Mouse (Mus musculus) liver, embryonic 13.5 days (tissue): ENCODE data around the gene Kif2a. TPM values are rescaled to one million over a fixed set of nuclear protein-coding genes. Genes with fewer than 3 reads are reported as not detected.

ENCODE experiments used
- ATAC-seq: fragments of 200-750 bp; cut with Nextera tagmentation; 2 replicates; pipeline ENCODE4 v1.8.0; 2017; ENCODE audit warnings: low read depth, mild to moderate bottlenecking, moderate number of reproducible peaks, moderate library complexity
- DNase-seq: peaks from one replicate; pipeline ENCODE4 v3.0.0; 2022
- H3K27ac ChIP-seq: fragments of 300-500 bp; sonication (generic); 2 replicates; pipeline ENCODE4 v1.5.1; 2015; ENCODE audit warnings: moderate library complexity, mild to moderate bottlenecking, inconsistent platforms
- H3K27me3 ChIP-seq: fragments of 300-500 bp; sonication (generic); 2 replicates; pipeline ENCODE4 v1.6.1; 2015; ENCODE audit warnings: mild to moderate bottlenecking, inconsistent platforms
- H3K36me3 ChIP-seq: fragments of 300-500 bp; sonication (generic); 2 replicates; pipeline ENCODE4 v1.6.1; 2015; ENCODE audit warnings: mild to moderate bottlenecking, inconsistent platforms
- H3K4me1 ChIP-seq: fragments of 300-500 bp; sonication (generic); replicated peaks from 2 replicates; pipeline ENCODE4 v1.6.1; 2015; ENCODE audit warnings: inconsistent platforms
- H3K4me2 ChIP-seq: fragments of 300-500 bp; sonication (generic); 2 replicates; pipeline ENCODE4 v1.6.1; 2015; ENCODE audit warnings: inconsistent platforms, mild to moderate bottlenecking, moderate library complexity
- H3K4me3 ChIP-seq: fragments of 300-500 bp; sonication (generic); replicated peaks from 2 replicates; pipeline ENCODE4 v1.5.1; 2015; ENCODE audit warnings: mild to moderate bottlenecking, inconsistent platforms
- H3K9ac ChIP-seq: fragments of 300-500 bp; sonication (generic); 2 replicates; pipeline ENCODE4 v1.6.1; 2015; ENCODE audit warnings: mild to moderate bottlenecking, inconsistent platforms
- H3K9me3 ChIP-seq: fragments of 300-500 bp; sonication (generic); replicated peaks from 2 replicates; pipeline ENCODE4 v1.6.1; 2016; ENCODE audit warnings: inconsistent platforms
- WGBS: fragments of 180-500 bp; shearing (Covaris S2); methylation state at CpG from one replicate; pipeline ENCODE4 v1.1.7; 2015; ENCODE audit not compliant: insufficient replicate concordance; 5-methylcytosine and 5-hydroxymethylcytosine counted together
- polyA plus RNA-seq: library from polyadenylated mRNA; unstranded; fragments of >200 nt; fragmentation: Nextera tagmentation; extraction: Ambion mirVana; gene quantifications from 2 replicates; pipeline ENCODE4 v1.2.1, GENCODE M21; 2015

Gene Kif2a
- 22.3 and 27.6 TPM in 2 replicates for polyA plus RNA-seq

DNA sequence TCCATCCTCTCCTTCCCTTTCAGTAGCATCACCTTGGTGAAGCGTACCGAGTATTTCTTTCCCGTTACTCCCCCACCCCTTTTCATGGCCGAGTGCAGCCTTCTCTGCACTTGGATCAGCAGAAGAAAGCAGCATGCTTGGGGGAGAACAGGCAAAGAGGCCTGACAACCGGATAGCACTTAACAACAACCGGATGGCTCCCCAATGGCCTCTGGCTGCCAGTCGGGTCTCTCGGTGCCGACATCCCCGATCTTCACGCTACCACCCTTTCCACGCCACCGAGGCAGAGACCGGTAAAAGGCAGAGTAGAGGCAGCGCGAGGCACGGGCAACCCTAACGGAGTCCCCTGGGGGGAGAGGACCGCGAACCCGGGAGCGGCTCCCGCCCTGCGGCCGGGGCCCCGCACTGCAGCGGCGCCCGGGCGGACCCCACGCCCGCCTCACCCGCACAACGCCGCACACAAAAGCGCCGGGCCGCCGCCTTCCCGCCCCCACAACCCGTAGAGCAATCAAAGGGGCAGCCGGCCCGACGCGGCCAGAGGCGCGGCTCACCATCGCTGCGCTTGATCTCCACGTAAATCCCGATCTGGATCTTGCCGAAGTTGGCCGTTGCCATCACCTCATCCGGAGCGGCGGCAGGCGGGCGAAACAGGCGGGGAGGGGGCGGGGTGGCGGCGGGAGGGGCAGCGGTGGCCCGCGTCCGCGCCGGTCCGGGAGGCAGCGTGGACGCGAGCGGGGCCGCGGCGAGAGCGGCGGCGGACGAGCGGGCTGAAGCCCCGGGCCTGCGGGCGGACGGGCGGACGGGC is at the start of gene Kif2a:
Kif2a (minus strand) TSS at position 666 of the 805 bp plus-strand sequence.
- peaks cover 62% of the 10 kb centered on the region for H3K4me1 ChIP-seq
- H3K27me3 ChIP-seq: no peaks in the 10 kb centered on the region
- H3K9ac ChIP-seq: peak within 1 kb of the TSS; percentile 98
- H3K27ac ChIP-seq: peak within 1 kb of the TSS; percentile 96
- H3K4me2 ChIP-seq: peak within 1 kb of the TSS; percentile 93
- 0 out of 2 replicates have a peak, but pooled peaks cover 2% of the 10 kb centered on the region for H3K9me3 ChIP-seq
- H3K36me3 ChIP-seq: peaks cover 18% of the 10 kb centered on the region
- DNase-seq: peak; percentile 50
- ATAC-seq: peak; percentile 57
- under 1% methylated on average over 87 of the region's 87 CpGs for WGBS
- peak within 1 kb of the TSS; percentile 99 for H3K4me3 ChIP-seq

DNA sequence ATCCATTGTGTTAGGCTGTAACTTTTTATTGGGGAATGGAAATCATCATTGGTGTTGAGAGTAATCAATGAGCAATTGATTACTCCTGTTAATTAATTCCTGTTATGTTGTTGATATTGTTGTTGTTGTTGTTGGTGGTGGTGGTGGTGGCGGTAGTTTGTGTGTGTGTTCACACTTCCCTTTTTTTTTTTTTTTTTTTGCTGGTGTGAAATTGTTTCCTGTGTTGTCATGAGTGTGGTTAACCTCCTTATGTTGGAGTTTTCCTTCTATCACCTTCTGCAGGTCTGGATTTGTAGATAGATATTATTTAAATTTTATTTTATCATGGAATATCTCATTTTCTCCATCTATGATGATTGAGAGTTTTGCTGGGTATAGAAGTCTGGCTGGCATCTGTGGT is 47.1 kb upstream of the Kif2a start:
- peaks cover 66% of the 10 kb centered on the region for H3K4me1 ChIP-seq
- no peak overlapping the region for H3K27ac ChIP-seq
- no peak overlapping the region for H3K9ac ChIP-seq
- ATAC-seq: no peak
- DNase-seq: no peak
- no peaks in the 10 kb centered on the region for H3K9me3 ChIP-seq
- H3K4me3 ChIP-seq: no peak overlapping the region
- 74% methylated on average over 1 of the region's 1 CpGs for WGBS
- H3K4me2 ChIP-seq: no peak overlapping the region
- no peaks in the 10 kb centered on the region for H3K27me3 ChIP-seq
- H3K36me3 ChIP-seq: no peaks in the 10 kb centered on the region

DNA sequence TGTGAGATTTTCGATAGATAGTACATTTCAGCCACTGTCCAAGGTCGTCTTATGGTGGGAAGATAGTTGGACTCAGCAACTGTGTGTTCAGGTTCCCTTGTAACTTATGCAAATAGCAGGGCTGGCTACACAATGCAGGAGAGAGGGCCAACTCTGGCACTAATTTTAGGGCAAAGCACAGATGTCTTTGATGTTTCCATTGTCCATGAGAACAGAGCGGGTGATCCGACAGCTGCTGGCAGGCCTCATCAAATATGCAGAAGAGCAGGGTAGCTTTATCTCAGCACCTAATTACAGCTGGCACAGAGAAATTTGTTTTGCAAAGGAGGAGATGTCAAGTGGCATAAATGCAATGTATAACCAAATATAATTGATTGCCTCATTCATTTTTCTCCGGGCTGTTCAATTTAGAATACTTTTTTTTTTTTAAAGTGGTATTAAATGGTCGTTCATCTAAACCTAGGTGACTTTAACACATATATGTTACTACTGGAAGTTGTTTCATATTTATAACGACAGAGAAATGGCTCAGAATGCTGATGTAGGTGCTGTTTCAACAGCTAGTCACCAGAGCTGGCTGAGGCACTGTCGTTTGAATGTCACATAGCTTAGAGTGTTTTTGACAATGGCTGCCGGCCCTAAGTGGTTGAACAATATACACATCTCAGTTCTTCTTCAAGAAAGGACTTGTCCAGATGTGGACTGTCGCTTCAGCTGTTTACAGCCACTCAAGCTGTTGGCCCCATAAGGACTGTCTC is 43.4 kb upstream of the Kif2a start:
- Histone ChIP-seq H3K9ac (peak overlapping the region; percentile 82), H3K27ac (peak overlapping the region; percentile 98), H3K4me3 (peak overlapping the region; percentile 63), H3K4me2 (peak overlapping the region; percentile 71), H3K9me3 (no peaks in the 10 kb centered on the region), H3K36me3 (no peaks in the 10 kb centered on the region), H3K4me1 (peaks cover 53% of the 10 kb centered on the region), H3K27me3 (no peaks in the 10 kb centered on the region)
- no peak for ATAC-seq
- 68% methylated on average over 10 of the region's 10 CpGs for WGBS
- no peak for DNase-seq

DNA sequence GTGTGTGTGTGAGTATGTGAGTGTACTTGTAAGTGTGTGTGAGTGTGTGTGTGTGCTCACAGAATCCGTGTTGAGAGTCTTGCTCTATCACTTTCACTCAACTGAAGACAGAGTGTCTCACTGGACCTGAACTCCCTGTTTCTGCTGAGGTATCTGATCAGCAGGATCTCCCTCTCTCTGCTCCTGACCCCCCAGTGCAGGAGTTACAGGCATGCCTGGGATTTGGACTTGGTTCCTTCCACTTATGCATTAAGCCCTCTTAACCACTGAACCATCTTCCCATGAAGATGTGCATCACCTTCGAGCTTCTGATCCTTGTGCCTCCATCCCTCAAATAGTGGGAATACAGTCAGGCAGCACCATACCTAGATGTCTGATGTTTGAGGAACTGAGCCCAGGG is 42.3 kb upstream of the Kif2a start:
- no peaks in the 10 kb centered on the region for H3K9me3 ChIP-seq
- H3K27me3 ChIP-seq: no peaks in the 10 kb centered on the region; the same call in 1 of the 2 replicates
- 53% methylated on average over 2 of the region's 2 CpGs for WGBS
- peak overlapping the region; percentile 71 for H3K4me2 ChIP-seq
- peak overlapping the region; percentile 63 for H3K4me3 ChIP-seq
- ATAC-seq (peak; percentile 45), DNase-seq (no peak)
- H3K4me1 ChIP-seq: peaks cover 58% of the 10 kb centered on the region
- H3K27ac ChIP-seq: peak overlapping the region; percentile 98
- H3K36me3 ChIP-seq: no peaks in the 10 kb centered on the region
- peak overlapping the region; percentile 82 for H3K9ac ChIP-seq

DNA sequence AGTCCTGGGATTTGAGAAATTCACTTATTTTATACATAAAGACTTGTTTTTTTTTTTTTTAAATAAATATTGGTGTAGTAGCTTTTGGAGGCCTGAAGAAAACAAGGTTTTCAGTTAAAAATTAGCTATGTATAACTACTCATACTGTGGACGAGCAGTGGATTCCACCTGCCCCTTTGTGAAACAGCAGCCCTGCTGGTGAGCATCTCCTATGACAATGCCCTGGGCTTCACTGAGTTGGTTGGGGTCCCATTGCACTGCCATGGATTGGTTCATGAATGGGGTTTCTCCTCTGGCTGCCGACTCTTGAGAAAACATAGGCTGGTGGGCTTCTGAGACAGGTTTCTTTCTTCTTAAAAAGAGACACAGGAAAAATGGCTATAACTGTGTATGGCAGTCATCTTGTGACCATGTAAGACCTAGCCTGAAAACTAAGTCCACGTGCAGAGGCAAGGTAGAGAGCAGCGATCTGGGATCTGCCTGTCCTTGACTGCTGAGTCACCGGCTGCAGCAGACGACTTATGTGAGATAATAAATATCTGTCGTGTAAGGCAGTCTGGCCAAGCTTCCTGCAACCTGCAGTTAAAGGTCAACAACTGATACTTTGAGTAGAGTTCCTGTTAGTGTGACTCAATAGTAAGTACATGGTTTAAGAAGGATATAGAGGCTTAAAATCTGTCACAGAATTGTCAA is 41.3 kb upstream of the Kif2a start:
- no peaks in the 10 kb centered on the region; the same call in 1 of the 2 replicates for H3K27me3 ChIP-seq
- no peaks in the 10 kb centered on the region for H3K36me3 ChIP-seq
- no peaks in the 10 kb centered on the region for H3K9me3 ChIP-seq
- peak; percentile 95 for ATAC-seq
- peak; percentile 85 for DNase-seq
- peak overlapping the region; percentile 63 for H3K4me3 ChIP-seq
- H3K4me2 ChIP-seq: peak overlapping the region; percentile 71
- H3K9ac ChIP-seq: peak overlapping the region; percentile 82
- H3K4me1 ChIP-seq: peaks cover 51% of the 10 kb centered on the region
- H3K27ac ChIP-seq: peak overlapping the region; percentile 98
- WGBS: 15% methylated on average over 7 of the region's 7 CpGs

DNA sequence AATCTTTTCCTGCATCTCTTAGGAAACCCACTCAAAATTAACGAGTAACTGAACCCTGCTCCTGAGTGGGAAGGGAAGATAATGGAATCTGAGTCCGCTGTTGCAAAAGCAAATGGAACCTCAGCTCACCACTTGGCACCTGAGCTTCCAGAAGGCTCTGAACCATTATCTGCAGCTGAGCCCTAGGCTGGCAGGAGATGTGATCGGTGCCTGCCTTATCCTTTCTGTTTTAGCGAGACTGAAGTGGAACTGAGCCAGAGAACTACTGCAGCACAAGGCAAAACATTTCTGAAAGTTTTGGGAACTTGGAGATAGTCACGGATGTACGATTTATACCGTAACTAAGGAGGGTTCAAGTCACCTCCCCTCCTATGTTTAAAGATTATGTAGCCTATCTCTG is 38.2 kb upstream of the Kif2a start:
- Histone ChIP-seq H3K9ac (no peak overlapping the region), H3K27me3 (no peaks in the 10 kb centered on the region; the same call in 1 of the 2 replicates), H3K27ac (no peak overlapping the region), H3K9me3 (no peaks in the 10 kb centered on the region), H3K4me2 (no peak overlapping the region), H3K36me3 (no peaks in the 10 kb centered on the region), H3K4me1 (peaks cover 47% of the 10 kb centered on the region), H3K4me3 (no peak overlapping the region)
- WGBS: 69% methylated on average over 7 of the region's 7 CpGs
- ATAC-seq (no peak), DNase-seq (no peak)

DNA sequence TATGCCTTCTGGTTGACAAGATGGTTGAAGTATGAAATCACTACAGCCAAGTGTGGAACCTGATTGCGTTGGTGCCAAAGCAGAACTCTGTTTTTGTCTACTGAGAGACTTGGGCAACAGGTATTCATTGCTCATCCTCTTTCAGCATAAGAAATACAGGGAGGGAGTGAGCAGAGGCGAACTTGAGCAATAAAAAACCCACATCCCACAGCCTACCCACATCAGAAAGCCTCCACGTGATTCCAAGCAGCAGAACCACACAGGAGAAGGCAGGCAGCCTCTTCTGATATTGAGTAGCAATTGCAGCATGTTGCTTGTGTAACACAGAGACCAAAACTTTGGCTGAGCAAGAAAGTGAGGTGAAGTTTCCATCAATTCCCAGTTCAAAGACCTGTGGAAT is 37.5 kb upstream of the Kif2a start:
- no peak for ATAC-seq
- H3K9me3 ChIP-seq: no peaks in the 10 kb centered on the region
- H3K4me3 ChIP-seq: no peak overlapping the region
- H3K9ac ChIP-seq: no peak overlapping the region
- no peak overlapping the region for H3K27ac ChIP-seq
- H3K36me3 ChIP-seq: no peaks in the 10 kb centered on the region
- 66% methylated on average over 3 of the region's 3 CpGs for WGBS
- H3K4me2 ChIP-seq: no peak overlapping the region
- H3K27me3 ChIP-seq: no peaks in the 10 kb centered on the region; the same call in 1 of the 2 replicates
- DNase-seq: no peak
- H3K4me1 ChIP-seq: peaks cover 44% of the 10 kb centered on the region

DNA sequence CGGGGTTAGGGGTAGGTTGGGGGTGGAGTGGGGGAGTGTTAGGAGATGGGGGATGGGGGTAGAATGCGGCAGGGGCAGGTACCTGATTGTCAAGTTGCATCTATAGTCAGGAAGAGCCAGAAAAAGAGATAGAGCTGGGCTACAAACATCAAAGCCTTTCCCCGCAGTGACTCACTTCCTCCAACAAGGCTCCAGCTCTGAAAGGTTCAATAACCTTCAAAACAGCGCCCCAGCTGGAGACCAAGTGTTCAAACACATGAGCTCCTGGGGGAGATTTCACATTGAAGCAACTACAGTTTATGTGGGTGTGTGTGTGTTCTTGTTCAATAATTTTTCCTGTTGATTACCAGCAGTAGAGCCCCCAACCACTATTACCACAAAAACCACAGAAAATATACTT is 34.4 kb upstream of the Kif2a start:
- Histone ChIP-seq H3K9me3 (no peaks in the 10 kb centered on the region), H3K9ac (no peak overlapping the region), H3K4me1 (peaks cover 22% of the 10 kb centered on the region), H3K27me3 (no peaks in the 10 kb centered on the region; the same call in 1 of the 2 replicates), H3K27ac (no peak overlapping the region), H3K4me3 (no peak overlapping the region), H3K4me2 (no peak overlapping the region), H3K36me3 (no peaks in the 10 kb centered on the region)
- ATAC-seq (peak; percentile 64), DNase-seq (peak; percentile 47)
- 10% methylated on average over 4 of the region's 4 CpGs for WGBS

DNA sequence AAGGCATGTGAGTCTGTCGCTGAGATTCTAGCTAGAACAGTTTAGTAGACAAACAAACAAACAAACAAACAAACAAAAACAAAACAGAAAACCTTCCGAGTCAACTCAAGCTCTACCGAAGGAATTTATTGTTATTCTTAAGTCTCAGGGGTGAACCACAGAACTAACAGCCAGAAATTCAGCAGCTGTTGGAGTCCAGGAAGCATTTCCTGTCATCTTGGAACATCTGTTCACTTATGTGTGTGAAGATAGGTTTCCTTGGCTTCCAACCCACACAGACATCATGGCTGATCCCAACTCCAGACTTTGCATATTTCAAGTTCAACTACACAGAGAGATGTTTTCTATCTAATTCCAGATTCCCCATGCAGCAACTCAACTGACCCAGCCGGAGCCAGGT is 32.6 kb upstream of the Kif2a start:
- Histone ChIP-seq H3K36me3 (no peaks in the 10 kb centered on the region), H3K4me2 (no peak overlapping the region), H3K4me3 (no peak overlapping the region), H3K9me3 (no peaks in the 10 kb centered on the region), H3K4me1 (peaks cover 23% of the 10 kb centered on the region), H3K27me3 (no peaks in the 10 kb centered on the region; the same call in 1 of the 2 replicates), H3K27ac (0 out of 2 replicates have a peak overlapping the region, but pooled peaks have one; percentile 25), H3K9ac (no peak overlapping the region)
- no peak for ATAC-seq
- DNase-seq: no peak
- 74% methylated on average over 4 of the region's 4 CpGs for WGBS

DNA sequence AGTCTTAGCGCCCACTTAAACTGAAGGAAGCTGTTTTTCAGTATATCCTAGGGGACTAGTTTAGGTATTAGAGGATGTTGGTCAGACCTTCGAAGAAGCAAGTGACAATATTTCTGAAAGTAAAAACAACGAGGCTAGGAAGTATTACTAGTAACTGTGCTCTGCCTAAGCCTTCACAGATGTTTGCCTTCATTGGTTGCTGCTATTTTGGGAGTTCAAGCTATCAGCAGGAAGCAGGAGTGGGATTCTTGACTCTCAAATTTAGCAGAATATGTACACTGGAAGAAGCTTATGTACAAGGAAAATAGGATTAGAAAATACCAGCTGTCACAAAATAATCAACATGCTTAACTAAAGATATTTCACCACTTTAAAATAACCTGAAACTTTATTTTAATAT is 29.4 kb upstream of the Kif2a start:
- WGBS: 34% methylated on average over 3 of the region's 3 CpGs
- H3K4me2 ChIP-seq: no peak overlapping the region
- peaks cover 16% of the 10 kb centered on the region for H3K4me1 ChIP-seq
- no peak overlapping the region for H3K9ac ChIP-seq
- no peak for ATAC-seq
- H3K27me3 ChIP-seq: no peaks in the 10 kb centered on the region
- no peak for DNase-seq
- peak overlapping the region; percentile 42; the same call in 1 of the 2 replicates for H3K27ac ChIP-seq
- no peaks in the 10 kb centered on the region for H3K36me3 ChIP-seq
- H3K4me3 ChIP-seq: no peak overlapping the region
- H3K9me3 ChIP-seq: no peaks in the 10 kb centered on the region

DNA sequence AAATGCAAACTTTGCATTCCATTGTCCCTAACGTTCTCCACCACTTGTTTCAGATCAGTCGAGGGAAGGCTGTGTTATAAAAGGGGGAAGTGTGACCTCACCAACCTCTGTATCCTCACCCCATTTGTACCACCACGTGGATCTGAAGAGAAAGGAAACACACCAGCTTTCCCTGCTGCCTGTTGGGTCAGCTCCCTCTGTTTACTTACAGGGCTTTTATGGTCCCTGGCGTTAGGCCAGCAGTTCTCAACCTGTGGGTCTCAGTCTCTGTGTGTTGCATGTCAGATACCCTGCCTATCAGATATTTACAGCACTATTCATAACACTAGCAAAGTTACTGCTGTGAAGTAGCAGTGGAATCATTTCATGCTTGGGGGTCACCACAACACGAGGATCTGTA is 22.3 kb upstream of the Kif2a start:
- Histone ChIP-seq H3K36me3 (no peaks in the 10 kb centered on the region), H3K27ac (no peak overlapping the region), H3K27me3 (peaks cover 4% of the 10 kb centered on the region; the same call in 1 of the 2 replicates), H3K9me3 (no peaks in the 10 kb centered on the region), H3K9ac (no peak overlapping the region), H3K4me2 (no peak overlapping the region), H3K4me1 (peaks cover 10% of the 10 kb centered on the region), H3K4me3 (no peak overlapping the region)
- no peak for ATAC-seq
- no peak for DNase-seq
- 18% methylated on average over 5 of the region's 5 CpGs for WGBS
